Mouse (Mus musculus) hindbrain, embryonic 11.5 days (tissue): ENCODE measurements around the gene Heatr4. TPM values are rescaled to one million over a fixed set of nuclear protein-coding genes. Genes with fewer than 3 reads are reported as not detected.

Source experiments
- polyA plus RNA-seq: library from polyadenylated mRNA; unstranded; fragments of >200 nt; fragmentation: Nextera tagmentation; extraction: Ambion mirVana; gene quantifications from 2 replicates; pipeline ENCODE4 v1.2.1, GENCODE M21; 2014

Gene Heatr4
- polyA plus RNA-seq, 1 experiment from 2014 or later, result 0.08 TPM

Other genes starting within 250 kb of the Heatr4 start
- 0.04 and 0.11 TPM in 2 replicates for gene Papln, start 221.2 kb downstream of the Heatr4 start, polyA plus RNA-seq
- gene Numb, start 62.9 kb downstream of the Heatr4 start, polyA plus RNA-seq, result 27.5 and 31.0 TPM in 2 replicates
- gene Riox1, start 34.2 kb downstream of the Heatr4 start, polyA plus RNA-seq, result 14.9 and 15.0 TPM in 2 replicates
- gene Acot2, start 3.0 kb upstream of the Heatr4 start, polyA plus RNA-seq, result 14.0 and 15.7 TPM in 2 replicates
- gene Acot1, start 24.6 kb upstream of the Heatr4 start, polyA plus RNA-seq, result 45.5 and 49.5 TPM in 2 replicates
- 0.14 and 0.63 TPM in 2 replicates for gene Acot4, start 53.5 kb upstream of the Heatr4 start, polyA plus RNA-seq
- gene Gm49366, start 54.1 kb upstream of the Heatr4 start, polyA plus RNA-seq, result not detected in 2 replicates
- gene Acot3, start 67.3 kb upstream of the Heatr4 start, polyA plus RNA-seq, result 0.37 and 0.47 TPM in 2 replicates
- gene Acot5, start 84.5 kb upstream of the Heatr4 start, polyA plus RNA-seq, result not detected in 2 replicates
- gene Acot6, start 115.8 kb upstream of the Heatr4 start, polyA plus RNA-seq, result 0.76 and 0.91 TPM in 2 replicates
- 4.8 and 6.3 TPM in 2 replicates for gene Dnal1, start 129.5 kb upstream of the Heatr4 start, polyA plus RNA-seq
- gene Pnma1, start 163.6 kb upstream of the Heatr4 start, polyA plus RNA-seq, result 2.4 and 2.6 TPM in 2 replicates
- gene Elmsan1, start 234.0 kb upstream of the Heatr4 start, polyA plus RNA-seq, result 4.2 and 6.1 TPM in 2 replicates